Mouse (Mus musculus): ENCODE measurements around the gene Ccdc78.

- TF ChIP-seq JUND (IDR thresholded peaks at IDR 0.05; ENCODE audit: low read depth, low read length) (no peak), CTCF (IDR thresholded peaks at IDR 0.05 in 2 of 3, conservative IDR thresholded peaks at IDR 0.05 in 1 of 3; ENCODE audit: control insufficient read depth in 1 of 3, insufficient read depth in 1 of 3, low read depth in 2 of 3, low read length in 3 of 3, poor library complexity in 1 of 3, severe bottlenecking in 1 of 3) (no peak), POLR2A (IDR thresholded peaks at IDR 0.05; ENCODE audit: control insufficient read depth in 1 of 2, insufficient read depth in 1 of 2, low read depth in 1 of 2, low read length in 2 of 2, poor library complexity in 1 of 2) (no peak), NELFE (IDR thresholded peaks at IDR 0.05; ENCODE audit: low read depth, low read length) (no peak), MAX (IDR thresholded peaks at IDR 0.05; ENCODE audit: low read length) (no peak), SIN3A (IDR thresholded peaks at IDR 0.05; ENCODE audit: low read length) (no peak), EP300 (IDR thresholded peaks at IDR 0.05; ENCODE audit: low read depth in 1 of 2, low read length in 2 of 2) (no peak), CHD2 (IDR thresholded peaks at IDR 0.05; ENCODE audit: low read length) (no peak)
Measured at GRCm38 (mm10) chr17:25755086-25755485, 31.3 kb upstream of the Ccdc78 start.

Data from MEL (cell line).